Mouse (Mus musculus) embryonic facial prominence, embryonic 11.5 days (tissue): ENCODE measurements around the gene Smad6. TPM values are rescaled to one million over a fixed set of nuclear protein-coding genes. Genes with fewer than 3 reads are reported as not detected.

ENCODE experiments used
- ATAC-seq: fragments of 200-750 bp; cut with Nextera tagmentation; replicated peaks from 2 replicates; pipeline ENCODE4 v1.8.0; 2017; ENCODE audit warnings: low read depth; ENCODE audit not compliant: insufficient number of reproducible peaks, low FRiP score, low TSS enrichment
- DNase-seq: peaks from one replicate; pipeline ENCODE4 v3.0.0-alpha.2; 2015; ENCODE audit warnings: low spot score
- H3K27ac ChIP-seq: fragments of 300-500 bp; sonication (generic); replicated peaks from 2 replicates; pipeline ENCODE4 v1.5.1; 2014; ENCODE audit warnings: mild to moderate bottlenecking, low read depth, low read length, control low read depth
- H3K27me3 ChIP-seq: fragments of 300-500 bp; sonication (generic); 2 replicates; pipeline ENCODE4 v1.6.1; 2014; ENCODE audit warnings: mild to moderate bottlenecking, low read length, moderate library complexity, mixed read lengths; ENCODE audit not compliant: control insufficient read depth, insufficient read depth
- H3K36me3 ChIP-seq: fragments of 300-500 bp; sonication (generic); replicated peaks from 2 replicates; pipeline ENCODE4 v1.6.1; 2014; ENCODE audit warnings: low read depth, mild to moderate bottlenecking, low read length, moderate library complexity, mixed read lengths; ENCODE audit not compliant: control insufficient read depth, insufficient read depth
- H3K4me1 ChIP-seq: fragments of 300-500 bp; sonication (generic); 2 replicates; pipeline ENCODE4 v1.6.1; 2014; ENCODE audit warnings: low read length, mixed read lengths; ENCODE audit not compliant: control insufficient read depth, insufficient read depth
- H3K4me2 ChIP-seq: fragments of 300-500 bp; sonication (generic); 2 replicates; pipeline ENCODE4 v1.6.1; 2014; ENCODE audit warnings: low read depth, mild to moderate bottlenecking, control low read depth, low read length, moderate library complexity
- H3K4me3 ChIP-seq: fragments of 300-500 bp; sonication (generic); 2 replicates; pipeline ENCODE4 v1.5.1; 2014; ENCODE audit warnings: low read depth, low read length, control low read depth
- H3K9ac ChIP-seq: fragments of 300-500 bp; sonication (generic); replicated peaks from 2 replicates; pipeline ENCODE4 v1.6.1; 2014; ENCODE audit warnings: mild to moderate bottlenecking, control low read depth, low read length
- H3K9me3 ChIP-seq: fragments of 300-500 bp; sonication (generic); replicated peaks from 2 replicates; pipeline ENCODE4 v1.6.1; 2016; ENCODE audit warnings: mild to moderate bottlenecking, low read length, inconsistent platforms, mixed read lengths; ENCODE audit not compliant: control insufficient read depth
- WGBS: fragments of 180-500 bp; shearing (Covaris S2); extraction: QIAGEN DNeasy Blood & Tissue Kit; methylation state at CpG from one replicate; pipeline ENCODE4 v1.1.7; 2014; 5-methylcytosine and 5-hydroxymethylcytosine counted together
- polyA plus RNA-seq: library from polyadenylated mRNA; unstranded; fragments of >200 nt; fragmentation: Nextera tagmentation; extraction: Ambion mirVana; gene quantifications from 2 replicates; pipeline ENCODE4 v1.2.1, GENCODE M21; 2014

Smad6 gene
- polyA plus RNA-seq, 1 experiment from 2014 or later: 9.3 TPM

GRCm38 (mm10) chr9:64020171-64020605 lies 1.7 kb downstream of the Smad6 start:
- DNase-seq (peak; percentile 34), ATAC-seq (no peak)
- Histone ChIP-seq H3K36me3 (no peaks in the 10 kb centered on the region), H3K4me3 (peak overlapping the region; percentile 93), H3K9ac (peak overlapping the region; percentile 98), H3K4me1 (peaks cover 4% of the 10 kb centered on the region), H3K4me2 (peak overlapping the region; percentile 72), H3K27me3 (no peaks in the 10 kb centered on the region), H3K27ac (peak overlapping the region; percentile 95), H3K9me3 (no peaks in the 10 kb centered on the region)
- 0% methylated on average over 49 of the region's 50 CpGs for WGBS

DNA sequence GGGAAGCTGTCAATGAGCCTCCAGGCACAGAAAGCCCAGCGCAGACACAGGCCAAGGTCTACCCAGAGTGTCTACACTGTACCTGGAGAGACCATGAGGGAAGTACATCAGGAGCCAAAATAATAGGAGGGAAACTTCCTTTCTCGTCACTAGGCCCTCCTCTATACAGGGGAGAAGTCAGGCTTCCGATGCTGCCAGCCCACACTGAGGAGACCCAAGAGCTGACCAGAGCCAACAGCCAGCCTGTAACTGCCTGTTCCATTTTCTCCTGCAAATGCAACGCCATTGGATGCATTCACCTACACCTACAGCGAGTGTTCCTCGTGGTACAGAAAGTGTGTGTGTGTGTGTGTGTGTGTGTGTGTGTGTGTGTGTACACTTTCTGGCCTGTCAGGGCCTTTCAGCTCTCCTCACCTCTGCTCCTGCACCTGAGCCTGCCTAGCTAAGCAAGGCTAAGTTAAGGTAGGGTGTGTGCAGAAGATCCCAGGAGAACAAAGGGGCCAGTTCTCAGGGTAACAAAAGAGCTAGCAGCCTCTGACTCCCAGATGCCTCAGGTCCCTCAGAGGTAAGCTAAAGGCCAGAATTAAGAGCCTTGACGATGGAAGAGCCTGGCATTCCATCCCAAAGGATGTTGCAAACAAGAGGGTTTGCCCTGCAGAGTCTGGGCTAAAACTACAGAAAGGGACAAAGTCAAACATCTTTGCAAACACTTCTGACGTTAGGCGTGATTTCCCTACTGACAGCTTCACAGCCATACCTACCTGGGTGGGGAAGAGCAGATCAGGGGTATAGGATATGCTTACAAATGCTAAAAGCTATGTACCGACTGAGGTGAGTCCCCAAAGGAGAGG lies 2.6 kb downstream of the Smad6 start:
- ATAC-seq: no peak
- H3K9ac ChIP-seq: peak overlapping the region; percentile 98
- peak; percentile 24 for DNase-seq
- H3K4me3 ChIP-seq: peak overlapping the region; percentile 93
- H3K27ac ChIP-seq: peak overlapping the region; percentile 95; the same call in 1 of the 2 replicates
- no peaks in the 10 kb centered on the region for H3K27me3 ChIP-seq
- peaks cover 4% of the 10 kb centered on the region for H3K4me1 ChIP-seq
- H3K9me3 ChIP-seq: no peaks in the 10 kb centered on the region
- H3K36me3 ChIP-seq: no peaks in the 10 kb centered on the region
- peak overlapping the region; percentile 72 for H3K4me2 ChIP-seq
- WGBS: 3% methylated on average over 10 of the region's 10 CpGs

- 1% methylated on average over 23 of the region's 23 CpGs for WGBS
- peaks cover 4% of the 10 kb centered on the region for H3K4me1 ChIP-seq
Observed at GRCm38 (mm10) chr9:64017861-64018793, 3.7 kb downstream of the Smad6 start.

DNA sequence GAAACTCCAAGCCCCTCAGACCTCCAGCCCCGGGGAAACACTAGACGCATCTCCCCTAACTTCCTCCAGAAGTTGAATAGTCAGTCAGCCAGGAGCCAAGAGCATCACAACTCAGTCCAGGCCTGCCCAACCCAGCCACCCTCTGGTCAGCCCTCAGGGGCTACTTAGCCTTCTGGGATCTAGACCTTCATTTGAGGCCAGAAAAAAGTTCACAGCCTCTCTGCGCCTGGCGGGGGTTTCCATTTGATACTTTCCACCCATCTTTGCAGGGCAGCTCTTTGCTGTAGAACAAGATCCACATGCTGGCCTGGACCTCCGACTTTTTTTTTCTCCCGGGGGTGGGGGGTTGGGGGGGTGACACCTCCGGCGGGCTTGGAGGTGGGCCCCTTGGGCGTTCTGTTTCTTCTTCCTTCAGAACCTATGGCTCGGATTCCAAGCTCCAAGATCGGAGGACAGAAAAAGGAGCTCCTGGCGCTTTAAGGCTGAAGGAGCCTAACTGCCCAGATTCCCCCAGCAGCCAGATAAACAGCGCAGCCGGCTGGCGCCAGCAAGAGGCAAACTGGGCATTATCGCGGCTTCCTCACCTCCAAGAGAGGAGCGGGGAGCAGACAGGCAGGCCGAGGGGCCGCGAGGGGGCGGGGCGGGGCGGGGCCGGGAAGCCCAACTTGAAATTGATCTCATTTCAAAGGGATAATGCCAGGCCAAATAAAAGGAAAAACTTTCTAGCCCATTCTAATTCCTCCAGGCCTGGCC lies 5.0 kb downstream of the Smad6 start:
- Histone ChIP-seq H3K27me3 (no peaks in the 10 kb centered on the region), H3K36me3 (peaks cover 8% of the 10 kb centered on the region), H3K4me3 (peak overlapping the region; percentile 93), H3K27ac (peak overlapping the region; percentile 53), H3K4me2 (peak overlapping the region; percentile 72), H3K9me3 (no peaks in the 10 kb centered on the region), H3K4me1 (peaks cover 4% of the 10 kb centered on the region; the same call in 1 of the 2 replicates), H3K9ac (peak overlapping the region; percentile 43)
- ATAC-seq (no peak), DNase-seq (peak; percentile 89)
- 3% methylated on average over 25 of the region's 25 CpGs for WGBS

More at GRCm38 (mm10) chr9:64017861-64018793, 3.7 kb downstream of the Smad6 start:
- Histone ChIP-seq H3K27me3 (no peaks in the 10 kb centered on the region), H3K4me3 (peak overlapping the region; percentile 93), H3K9me3 (no peaks in the 10 kb centered on the region), H3K9ac (peak overlapping the region; percentile 98), H3K4me2 (peak overlapping the region; percentile 72), H3K27ac (peak overlapping the region; percentile 53; the same call in 1 of the 2 replicates), H3K36me3 (no peaks in the 10 kb centered on the region)
- ATAC-seq: peak; percentile 57
- peak; percentile 87 for DNase-seq

GRCm38 (mm10) chr9:64016092-64016491 lies 5.8 kb downstream of the Smad6 start:
- DNase-seq: no peak
- H3K27me3 ChIP-seq: no peaks in the 10 kb centered on the region
- no peak overlapping the region; the same call in 1 of the 2 replicates for H3K4me2 ChIP-seq
- H3K4me3 ChIP-seq: 0 out of 2 replicates have a peak overlapping the region, but pooled peaks have one; percentile 9
- ATAC-seq: no peak
- H3K4me1 ChIP-seq: peaks cover 4% of the 10 kb centered on the region; the same call in 1 of the 2 replicates
- H3K9me3 ChIP-seq: no peaks in the 10 kb centered on the region
- no peak overlapping the region for H3K9ac ChIP-seq
- H3K27ac ChIP-seq: no peak overlapping the region
- 54% methylated on average over 7 of the region's 7 CpGs for WGBS
- peaks cover 14% of the 10 kb centered on the region for H3K36me3 ChIP-seq

DNA sequence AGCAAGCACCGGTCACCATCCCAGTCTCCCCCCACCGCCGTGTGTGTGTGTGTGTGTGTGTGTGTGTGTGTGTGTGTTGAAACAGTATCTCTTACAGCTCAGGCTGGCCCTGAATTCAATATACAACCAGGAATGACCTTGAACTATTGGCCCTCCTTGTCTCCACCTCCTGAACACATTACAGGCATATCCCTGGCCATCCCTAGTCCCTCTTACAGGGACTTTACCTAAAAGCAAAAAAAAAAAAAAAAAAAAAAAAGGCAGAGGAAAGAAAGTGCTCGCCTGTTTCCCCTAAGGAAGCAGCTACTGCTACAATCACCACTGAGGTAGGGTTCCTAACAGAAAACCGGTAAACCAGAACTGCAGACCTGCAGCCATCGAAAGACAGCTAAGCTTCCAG lies 7.1 kb downstream of the Smad6 start:
- H3K27ac ChIP-seq: no peak overlapping the region
- no peak for ATAC-seq
- DNase-seq: no peak
- H3K9me3 ChIP-seq: no peaks in the 10 kb centered on the region
- peaks cover 14% of the 10 kb centered on the region for H3K36me3 ChIP-seq
- H3K9ac ChIP-seq: no peak overlapping the region
- H3K4me2 ChIP-seq: no peak overlapping the region
- no peaks in the 10 kb centered on the region for H3K27me3 ChIP-seq
- peaks cover 4% of the 10 kb centered on the region; the same call in 1 of the 2 replicates for H3K4me1 ChIP-seq
- H3K4me3 ChIP-seq: no peak overlapping the region
- WGBS: 81% methylated on average over 6 of the region's 6 CpGs

- ATAC-seq: no peak
- no peak for DNase-seq
- H3K27ac ChIP-seq: no peak overlapping the region
- H3K9ac ChIP-seq: no peak overlapping the region
- H3K27me3 ChIP-seq: no peaks in the 10 kb centered on the region
- H3K36me3 ChIP-seq: peaks cover 18% of the 10 kb centered on the region
- H3K4me3 ChIP-seq: no peak overlapping the region
- H3K9me3 ChIP-seq: no peaks in the 10 kb centered on the region
- 0 out of 2 replicates have a peak, but pooled peaks cover 3% of the 10 kb centered on the region for H3K4me1 ChIP-seq
- no peak overlapping the region for H3K4me2 ChIP-seq
- WGBS: 87% methylated on average over 1 of the region's 1 CpGs
Observed at GRCm38 (mm10) chr9:64011356-64011755, 10.5 kb downstream of the Smad6 start.
